Mouse (Mus musculus): Measurements from ENCODE around the gene Calr.
A peak's percentile ranks its signal among the peaks of the same experiment; 100 is the strongest.

The Calr gene

GRCm38 (mm10) chr8:84815547-84815946 lies 31.2 kb downstream of the Calr start:
- DNase-seq (ENCODE audit: low spot score): peak; percentile 96

- no peak for DNase-seq (ENCODE audit: low spot score)
Observed at GRCm38 (mm10) chr8:84814555-84815441, 31.9 kb downstream of the Calr start.

- no peak for DNase-seq (ENCODE audit: low spot score)
Observed at GRCm38 (mm10) chr8:84814240-84814554, 32.5 kb downstream of the Calr start.

GRCm38 (mm10) chr8:84813830-84814229 lies 32.9 kb downstream of the Calr start:
- no peak for DNase-seq (ENCODE audit: low spot score)

GRCm38 (mm10) chr8:84813059-84813458 lies 33.7 kb downstream of the Calr start:
- peak; percentile 87 for DNase-seq (ENCODE audit: low spot score)

GRCm38 (mm10) chr8:84811303-84811702 lies 35.4 kb downstream of the Calr start:
- DNase-seq (ENCODE audit: low spot score): no peak

- DNase-seq (ENCODE audit: low spot score): peak; percentile 98
Observed at GRCm38 (mm10) chr8:84810896-84811295, 35.8 kb downstream of the Calr start.

GRCm38 (mm10) chr8:84809941-84810280 lies 36.8 kb downstream of the Calr start:
- no peak for DNase-seq (ENCODE audit: low spot score)

- DNase-seq (ENCODE audit: low spot score): no peak
Observed at GRCm38 (mm10) chr8:84809109-84809940, 37.4 kb downstream of the Calr start.

- DNase-seq (ENCODE audit: low spot score): no peak
Observed at GRCm38 (mm10) chr8:84806031-84806430, 40.7 kb downstream of the Calr start.

GRCm38 (mm10) chr8:84799999-84800831 lies 46.5 kb downstream of the Calr start, which contains the start of gene Nfix:
Gene Nfix, minus strand, starts transcription at chr8:84800344.
- DNase-seq (ENCODE audit: low spot score): peak; percentile 51

GRCm38 (mm10) chr8:84799136-84799931 lies 47.4 kb downstream of the Calr start:
- peak; percentile 54 for DNase-seq (ENCODE audit: low spot score)

- no peak for DNase-seq (ENCODE audit: low spot score)
Observed at GRCm38 (mm10) chr8:84798446-84799135, 48.1 kb downstream of the Calr start.

GRCm38 (mm10) chr8:84797971-84798370 lies 48.8 kb downstream of the Calr start:
- DNase-seq (ENCODE audit: low spot score): peak; percentile 26

- DNase-seq (ENCODE audit: low spot score): peak; percentile 26
Observed at GRCm38 (mm10) chr8:84797256-84797797, 49.4 kb downstream of the Calr start.

- peak; percentile 58 for DNase-seq (ENCODE audit: low spot score)
Observed at GRCm38 (mm10) chr8:84794486-84794885, 52.2 kb downstream of the Calr start.

- peak; percentile 77 for DNase-seq (ENCODE audit: low spot score)
Observed at GRCm38 (mm10) chr8:84793791-84794485, 52.8 kb downstream of the Calr start.

GRCm38 (mm10) chr8:84793134-84793533 lies 53.6 kb downstream of the Calr start:
- no peak for DNase-seq (ENCODE audit: low spot score)

GRCm38 (mm10) chr8:84792429-84792947 lies 54.2 kb downstream of the Calr start:
- no peak for DNase-seq (ENCODE audit: low spot score)
